ENCODE assay signal across 13 mouse cellular contexts in the genomic region with DNA sequence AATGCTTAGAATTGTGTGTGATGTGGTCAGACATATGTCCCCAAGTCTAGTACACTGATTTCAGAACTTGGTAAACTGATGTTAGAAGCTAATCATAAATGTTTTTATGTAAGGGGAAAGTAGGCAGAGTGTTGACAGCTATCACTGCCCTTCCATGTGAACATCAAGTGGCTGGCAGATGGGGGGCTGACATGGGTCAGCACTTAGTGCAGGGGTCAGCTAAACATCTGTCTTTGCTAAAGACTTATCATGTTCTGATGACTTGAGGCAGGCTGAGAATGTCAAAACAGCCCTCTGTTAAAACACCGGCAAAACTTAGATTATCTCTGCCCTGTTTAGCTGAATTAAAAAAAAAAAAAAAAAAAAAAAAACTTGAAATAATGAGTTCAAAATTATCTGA.
"Had no signal": no experiment of that assay in that cellular context is flagged by ENCODE, and none has a peak within 500 bp of the region (broad histone marks: within the 10 kb centered on the region; RNA-seq: fewer than 3 reads in every experiment).

No protein-coding gene starts in this region.

- H3K27me3 ChIP-seq: megakaryocyte, embryonic 14.5 days; midbrain, embryonic 13.5 days; neural tube, embryonic 12.5 days; stomach, embryonic 15.5 days had no signal

- H3K4me1 ChIP-seq: megakaryocyte, embryonic 14.5 days; midbrain, embryonic 13.5 days; neural tube, embryonic 12.5 days; stomach, embryonic 15.5 days had no signal

- H3K9ac ChIP-seq: midbrain, embryonic 13.5 days; neural tube, embryonic 12.5 days; stomach, embryonic 15.5 days had no signal

- H3K4me2 ChIP-seq: liver, embryonic 11.5 days; midbrain, embryonic 13.5 days; neural tube, embryonic 12.5 days; stomach, embryonic 15.5 days had no signal

- ATAC-seq: midbrain, embryonic 13.5 days had no signal

- H3K4me3 ChIP-seq: layer of hippocampus, adult 2 months; megakaryocyte, embryonic 14.5 days; midbrain, embryonic 13.5 days; myocyte; neural tube, embryonic 12.5 days; stomach, embryonic 15.5 days had no signal

- H3K36me3 ChIP-seq: midbrain, embryonic 13.5 days; neural tube, embryonic 12.5 days; stomach, embryonic 15.5 days had no signal

- H3K9me3 ChIP-seq: megakaryocyte, embryonic 14.5 days; midbrain, embryonic 13.5 days; neural tube, embryonic 12.5 days; stomach, embryonic 15.5 days had no signal

- DNase-seq: kidney, adult 11 months; kidney, postnatal 10 days; kidney, postnatal 4 days; lung, postnatal 10 days; retina, postnatal 1 day; thymus, postnatal 36 days had no signal

- H3K27ac ChIP-seq: layer of hippocampus, adult 2 months; midbrain, embryonic 13.5 days; neural tube, embryonic 12.5 days; stomach, embryonic 15.5 days had no signal
